Mouse (Mus musculus) ovary, postnatal 14 days (tissue): ENCODE measurements around the gene Hipk3.

ENCODE experiments used
- DNase-seq: peaks from one replicate; pipeline ENCODE4 v3.0.0; 2022; ENCODE audit warnings: low spot score

Hipk3 gene

GRCm38 (mm10) chr2:104471161-104471560 is 23.1 kb downstream of the Hipk3 start:
- no peak for DNase-seq

GRCm38 (mm10) chr2:104470536-104470935 is 23.7 kb downstream of the Hipk3 start:
- no peak for DNase-seq

DNA sequence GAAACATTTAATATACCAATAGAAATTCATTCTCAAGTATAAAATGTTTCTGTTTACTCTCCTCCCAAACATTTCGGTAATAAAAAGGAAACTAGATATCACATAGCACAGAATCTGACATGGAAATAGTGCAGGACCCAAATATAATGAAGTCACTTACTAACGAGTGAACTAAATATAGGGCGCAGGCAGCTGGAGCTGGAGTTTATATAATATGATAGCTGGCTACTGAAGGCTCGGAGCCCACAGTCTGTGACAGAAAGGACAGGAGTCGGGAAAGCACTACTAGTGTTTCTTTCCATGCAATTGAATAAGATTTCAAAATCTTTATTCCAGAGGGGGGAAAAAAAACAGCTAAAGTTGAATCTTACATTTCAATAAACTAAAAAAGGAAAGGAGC is 25.8 kb downstream of the Hipk3 start:
- DNase-seq: no peak

GRCm38 (mm10) chr2:104466908-104467616 is 27.2 kb downstream of the Hipk3 start:
- no peak for DNase-seq

- DNase-seq: no peak
These were observed 28.4 kb downstream of the Hipk3 start for GRCm38 (mm10) chr2:104465639-104466430.

DNA sequence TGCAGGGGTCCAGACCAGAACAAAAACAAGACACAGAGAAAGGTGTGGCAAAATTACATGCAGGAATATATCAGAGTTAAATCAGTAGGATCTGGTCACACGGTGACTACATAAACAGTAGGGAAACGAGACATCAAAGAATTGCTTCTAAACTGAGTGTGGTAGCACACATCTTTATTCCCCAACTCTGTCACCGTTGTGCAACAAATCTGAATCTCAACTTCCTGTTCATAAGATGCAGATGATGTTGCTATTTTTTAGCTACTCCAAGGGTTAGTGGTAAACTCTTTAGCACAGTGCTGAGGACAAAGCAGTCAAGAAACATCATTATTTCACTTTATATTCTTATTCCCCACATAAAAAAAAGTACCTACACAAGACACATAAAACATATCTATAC is 34.2 kb downstream of the Hipk3 start:
- DNase-seq: no peak

- no peak for DNase-seq
These were observed 35.5 kb downstream of the Hipk3 start for GRCm38 (mm10) chr2:104458569-104459332.

GRCm38 (mm10) chr2:104457106-104457505 is 37.1 kb downstream of the Hipk3 start:
- no peak for DNase-seq

DNA sequence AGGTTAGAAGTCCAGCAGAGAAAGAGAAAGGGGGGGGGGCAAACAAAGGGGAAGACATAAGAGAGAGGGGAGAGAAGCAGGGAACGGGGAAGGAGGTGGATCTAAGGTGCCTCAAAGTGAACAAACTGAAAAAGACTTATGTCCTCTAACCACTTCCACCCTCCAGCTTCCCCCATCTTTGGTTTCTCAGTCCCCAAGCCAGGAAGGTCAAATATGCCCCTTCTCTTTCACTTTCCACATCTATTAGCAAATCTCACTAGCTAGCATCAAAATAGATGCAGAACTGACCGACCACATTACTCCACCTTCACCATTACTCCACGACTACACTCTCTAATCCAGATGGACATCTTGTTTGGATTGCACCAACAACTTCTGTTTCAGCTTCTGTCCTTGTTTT is 43.6 kb downstream of the Hipk3 start:
- no peak for DNase-seq

- no peak for DNase-seq
These were observed 45.1 kb downstream of the Hipk3 start for GRCm38 (mm10) chr2:104449191-104449590.

DNA sequence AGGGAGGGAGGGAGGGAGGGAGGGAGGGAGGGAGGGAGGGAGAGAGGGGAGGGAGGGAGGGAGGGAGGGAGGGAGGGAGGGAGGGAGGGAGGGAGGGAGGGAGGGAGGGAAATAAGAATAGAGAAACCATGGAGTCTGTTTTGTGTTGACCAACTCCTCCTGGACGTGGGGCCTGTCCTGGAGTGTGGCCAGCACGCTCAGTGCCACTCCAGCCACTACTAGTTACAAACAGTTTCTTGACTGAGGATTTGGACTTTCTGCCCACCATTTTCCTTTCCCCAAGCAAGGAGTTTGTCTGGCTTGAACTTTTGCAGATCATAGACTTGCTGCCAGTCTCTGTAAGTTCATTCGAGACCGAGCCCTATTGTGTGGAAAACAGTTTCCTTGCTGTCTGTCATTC is 46.0 kb downstream of the Hipk3 start:
- no peak for DNase-seq

DNA sequence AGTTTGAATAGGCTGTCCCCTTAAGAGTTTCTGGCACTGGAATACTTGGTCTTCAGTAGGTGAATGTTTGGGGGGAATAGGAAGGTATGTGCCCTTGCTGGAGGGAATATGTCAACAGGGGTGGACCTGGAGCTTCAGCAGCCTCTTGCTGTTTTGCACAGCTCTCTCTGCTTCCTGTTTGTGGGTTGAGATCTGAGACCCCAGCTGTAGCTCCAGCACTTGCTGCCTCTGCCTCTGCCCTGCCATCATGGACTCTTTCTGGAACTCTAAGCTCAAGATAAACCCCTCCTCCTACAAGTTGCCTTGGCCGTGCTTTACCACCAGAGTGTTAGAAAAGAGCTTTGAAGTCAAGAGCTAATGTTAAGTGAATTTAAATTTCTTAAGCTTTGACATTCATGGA is 48.2 kb downstream of the Hipk3 start:
- no peak for DNase-seq

DNA sequence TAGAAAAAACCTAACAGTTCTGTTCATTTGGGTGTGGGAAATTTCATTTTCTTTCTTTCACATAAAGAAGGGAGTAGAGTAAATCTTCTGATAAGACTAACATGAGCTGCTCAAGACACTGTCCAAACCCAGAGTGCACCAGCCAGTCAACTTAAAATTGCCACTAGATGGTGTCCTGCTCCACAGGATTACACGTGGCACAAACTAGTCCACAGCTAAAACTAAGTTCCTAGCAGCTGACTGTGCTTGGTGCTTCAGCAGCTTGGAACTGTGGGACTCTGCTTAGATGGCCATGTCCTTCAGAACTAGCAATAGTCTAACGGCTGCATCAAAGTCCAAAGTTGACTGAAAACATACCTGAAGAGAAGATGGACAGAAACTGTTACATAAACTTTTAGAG is 49.5 kb downstream of the Hipk3 start:
- peak; percentile 37 for DNase-seq

DNA sequence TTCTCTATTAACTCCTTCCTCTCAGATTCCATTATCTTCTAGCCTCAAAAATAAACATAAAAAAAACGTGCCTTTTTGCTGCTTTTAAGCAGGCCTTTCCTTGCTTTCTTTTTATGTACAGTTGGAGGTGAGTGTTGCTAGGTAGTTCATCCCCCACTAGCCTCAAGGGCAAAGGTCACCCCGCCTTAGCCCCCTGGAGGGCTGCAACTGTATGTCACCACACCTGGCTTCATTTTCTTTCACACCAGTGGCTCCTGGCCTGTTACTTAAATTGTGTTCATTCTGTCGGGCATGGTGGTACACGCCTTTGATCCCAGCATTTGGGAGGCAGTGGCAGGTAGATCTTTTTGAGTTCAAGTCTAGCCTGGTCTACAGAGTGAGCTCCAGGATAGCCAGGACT is 51.9 kb downstream of the Hipk3 start:
- no peak for DNase-seq

- DNase-seq: no peak
These were observed 58.0 kb downstream of the Hipk3 start for GRCm38 (mm10) chr2:104436226-104436625.

DNA sequence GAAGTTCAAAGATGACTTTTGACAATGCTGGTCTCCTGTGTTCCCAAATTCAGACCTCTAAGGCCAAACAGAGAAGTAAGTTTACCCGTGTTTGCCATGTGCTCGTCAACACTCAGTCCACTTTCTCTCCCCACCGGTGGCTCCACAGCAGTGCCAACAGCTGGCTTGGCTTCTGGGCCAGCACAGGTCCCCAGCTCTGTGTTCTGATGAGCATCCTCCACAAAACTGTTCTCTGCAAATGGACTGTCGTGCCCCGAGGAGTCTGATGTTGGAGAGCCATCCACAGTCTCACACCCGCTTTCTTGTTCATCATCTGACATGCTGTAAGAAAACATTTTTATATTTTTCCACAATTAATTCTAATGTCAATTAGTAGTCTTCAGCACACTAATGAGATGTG is 63.2 kb downstream of the Hipk3 start:
- DNase-seq: no peak

DNA sequence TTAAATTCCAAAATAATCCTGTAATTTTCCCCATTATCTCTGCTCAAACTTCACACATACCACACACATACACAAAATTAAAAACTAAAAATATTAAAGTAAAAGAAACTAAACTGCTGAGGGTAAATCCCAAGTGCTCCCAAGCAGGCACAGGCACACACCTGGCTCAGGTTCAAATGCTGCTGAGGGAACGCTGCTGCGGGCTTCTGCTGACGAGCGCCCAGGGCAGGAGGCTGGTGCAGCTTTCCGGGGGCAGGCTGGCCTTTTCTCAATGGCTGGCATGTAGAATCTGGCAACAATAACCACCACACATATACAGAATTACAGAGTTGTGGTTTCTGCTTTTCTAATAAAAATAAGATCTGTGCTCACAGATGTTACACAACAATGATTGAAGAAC is 63.7 kb downstream of the Hipk3 start:
- no peak for DNase-seq

- no peak for DNase-seq
These were observed 68.1 kb downstream of the Hipk3 start for GRCm38 (mm10) chr2:104426112-104426511.

- DNase-seq: no peak
These were observed 72.0 kb downstream of the Hipk3 start for GRCm38 (mm10) chr2:104422230-104422629.

GRCm38 (mm10) chr2:104420805-104421204 is 73.4 kb downstream of the Hipk3 start:
- DNase-seq: no peak

- DNase-seq: no peak
These were observed 74.2 kb downstream of the Hipk3 start for GRCm38 (mm10) chr2:104419999-104420398.

DNA sequence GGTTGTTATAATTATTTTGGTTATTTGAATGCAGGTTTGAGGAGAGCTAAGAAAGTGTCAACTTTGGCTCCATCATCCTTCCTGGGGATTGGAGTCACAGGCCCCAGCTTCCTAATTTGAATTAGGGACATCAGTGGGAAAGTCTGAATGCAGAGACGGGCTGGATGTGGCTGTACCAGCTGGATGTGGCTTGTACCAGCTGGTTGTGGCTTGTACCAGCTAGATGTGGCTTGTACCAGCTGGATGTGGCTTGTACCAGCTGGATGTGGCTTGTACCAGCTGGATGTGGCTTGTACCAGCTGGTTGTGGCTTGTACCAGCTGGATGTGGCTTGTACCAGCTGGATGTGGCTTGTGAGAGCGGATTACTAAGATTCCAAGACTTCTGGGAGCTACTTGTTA is 74.8 kb downstream of the Hipk3 start:
- no peak for DNase-seq

GRCm38 (mm10) chr2:104413011-104413410 is 81.2 kb downstream of the Hipk3 start:
- no peak for DNase-seq
